Mouse (Mus musculus) common myeloid progenitor, adult 5-6 weeks (primary cell): ENCODE measurements around the gene Gm7029. TPM values are rescaled to one million over a fixed set of nuclear protein-coding genes. Genes with fewer than 3 reads are reported as not detected.
A peak's percentile ranks its signal among the peaks of the same experiment; 100 is the strongest.

ENCODE experiments used
- ATAC-seq: replicated peaks from 2 replicates; pipeline ENCODE4 v1.8.0; 2016; ENCODE audit warnings: low read depth, mild to moderate bottlenecking, moderate TSS enrichment, inconsistent platforms; ENCODE audit not compliant: poor library complexity, severe bottlenecking
- total RNA-seq: library from RNA; stranded (forward); fragments of 200-1000, 187-1606 nt; gene quantifications from 2 replicates; pipeline ENCODE4 v1.2.3, GENCODE M21; 2017

Gm7029 gene
- total RNA-seq, 1 experiment from 2014 or later: not detected

DNA sequence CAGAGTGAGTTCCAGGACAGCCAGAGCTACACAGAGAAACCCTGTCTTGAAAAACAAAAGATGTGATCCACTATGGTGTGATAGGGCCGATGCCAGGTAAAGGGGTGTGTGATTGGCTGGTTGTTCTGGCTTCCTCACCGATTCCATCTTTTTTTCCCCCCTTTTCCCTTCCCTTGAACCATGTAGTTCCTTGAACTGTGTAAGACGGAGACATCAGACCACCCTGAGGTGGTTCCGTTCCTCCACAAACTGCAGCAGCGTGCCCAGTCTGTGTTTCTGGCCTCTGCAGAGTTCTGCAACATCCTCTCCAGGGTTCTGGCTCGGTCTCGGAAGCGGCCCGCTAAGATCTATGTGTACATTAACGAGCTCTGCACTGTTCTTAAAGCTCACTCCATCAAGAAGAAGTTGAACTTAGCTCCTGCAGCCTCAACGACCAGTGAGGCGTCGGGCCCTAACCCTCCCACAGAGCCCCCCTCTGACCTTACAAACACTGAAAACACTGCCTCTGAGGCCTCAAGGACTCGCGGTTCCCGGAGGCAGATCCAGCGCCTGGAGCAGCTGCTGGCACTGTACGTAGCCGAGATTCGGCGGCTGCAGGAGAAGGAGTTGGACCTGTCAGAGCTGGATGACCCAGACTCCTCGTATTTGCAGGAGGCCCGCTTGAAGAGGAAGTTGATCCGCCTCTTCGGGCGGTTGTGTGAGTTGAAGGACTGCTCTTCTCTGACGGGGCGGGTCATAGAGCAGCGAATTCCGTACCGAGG is 37.6 kb downstream of the Gm7029 start:
- ATAC-seq: no peak

DNA sequence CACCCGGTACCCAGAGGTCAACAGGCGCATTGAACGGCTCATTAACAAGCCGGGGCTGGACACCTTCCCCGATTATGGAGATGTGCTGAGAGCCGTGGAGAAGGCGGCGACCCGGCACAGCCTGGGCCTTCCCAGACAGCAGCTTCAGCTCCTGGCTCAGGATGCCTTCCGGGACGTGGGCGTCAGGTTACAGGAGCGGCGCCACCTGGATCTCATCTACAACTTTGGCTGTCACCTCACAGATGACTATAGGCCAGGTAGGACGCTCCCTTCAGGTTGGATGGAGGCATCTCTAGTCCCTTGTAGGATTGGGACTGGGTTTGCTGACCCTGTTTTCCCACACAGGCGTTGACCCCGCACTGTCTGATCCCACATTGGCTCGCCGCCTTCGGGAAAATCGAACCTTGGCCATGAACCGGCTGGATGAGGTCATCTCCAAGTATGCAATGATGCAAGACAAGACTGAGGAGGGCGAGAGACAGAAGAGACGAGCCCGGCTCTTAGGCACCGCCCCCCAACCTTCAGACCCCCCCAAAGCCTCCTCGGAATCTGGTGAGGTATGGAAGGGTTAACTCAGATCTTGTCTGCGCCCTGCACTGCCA is 38.3 kb downstream of the Gm7029 start:
- no peak for ATAC-seq

DNA sequence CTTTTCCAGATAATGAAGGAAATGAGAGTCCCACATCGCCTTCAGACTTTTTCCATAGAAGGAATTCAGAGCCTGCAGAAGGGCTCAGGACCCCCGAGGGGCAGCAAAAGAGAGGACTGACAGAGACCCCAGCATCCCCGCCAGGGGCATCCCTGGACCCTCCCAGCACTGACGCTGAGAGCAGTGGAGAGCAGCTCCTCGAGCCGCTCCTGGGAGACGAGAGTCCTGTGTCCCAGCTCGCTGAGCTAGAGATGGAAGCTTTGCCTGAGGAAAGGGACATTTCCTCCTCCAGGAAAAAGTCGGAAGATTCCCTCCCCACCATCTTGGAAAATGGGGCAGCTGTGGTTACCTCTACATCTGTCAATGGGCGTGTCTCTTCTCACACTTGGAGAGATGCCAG is 39.6 kb downstream of the Gm7029 start:
- no peak for ATAC-seq

DNA sequence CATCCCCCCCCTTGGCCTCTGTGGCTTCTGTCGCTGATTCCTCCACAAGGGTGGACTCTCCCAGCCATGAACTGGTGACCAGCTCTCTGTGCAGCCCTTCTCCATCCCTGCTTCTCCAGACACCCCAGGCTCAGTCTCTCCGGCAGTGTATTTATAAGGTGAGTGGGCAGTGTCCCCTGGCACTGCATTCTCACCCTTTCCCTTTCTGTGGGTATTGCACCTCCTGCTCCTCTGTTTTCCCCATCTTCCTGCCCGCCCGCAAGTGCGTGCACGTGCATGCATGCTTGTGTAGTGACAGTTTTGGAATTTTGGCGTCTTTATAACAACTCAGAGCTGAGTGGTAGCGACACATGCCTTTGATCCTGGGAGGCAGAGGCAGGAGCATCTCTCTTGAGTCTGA is 40.3 kb downstream of the Gm7029 start:
- no peak for ATAC-seq

DNA sequence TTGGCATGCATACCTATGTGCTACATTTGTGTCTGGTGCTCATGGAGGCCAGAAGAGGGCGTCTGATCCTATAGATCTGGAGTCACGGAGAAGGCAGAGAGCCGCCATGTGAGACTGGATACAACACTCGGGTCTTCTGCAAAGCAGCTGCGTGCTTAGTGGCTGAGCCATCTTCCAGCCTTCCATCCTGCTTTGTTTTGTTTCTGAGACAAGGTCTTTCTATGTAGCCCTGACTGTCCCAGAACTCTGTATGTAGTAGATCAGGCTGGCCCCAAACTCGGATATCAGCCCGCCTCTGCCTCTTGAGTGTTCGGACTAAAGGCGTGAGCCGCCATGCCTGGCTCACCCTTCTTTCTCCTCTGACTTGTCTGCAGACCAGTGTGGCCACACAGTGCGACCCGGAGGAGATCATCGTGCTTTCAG is 41.3 kb downstream of the Gm7029 start:
- no peak for ATAC-seq

DNA sequence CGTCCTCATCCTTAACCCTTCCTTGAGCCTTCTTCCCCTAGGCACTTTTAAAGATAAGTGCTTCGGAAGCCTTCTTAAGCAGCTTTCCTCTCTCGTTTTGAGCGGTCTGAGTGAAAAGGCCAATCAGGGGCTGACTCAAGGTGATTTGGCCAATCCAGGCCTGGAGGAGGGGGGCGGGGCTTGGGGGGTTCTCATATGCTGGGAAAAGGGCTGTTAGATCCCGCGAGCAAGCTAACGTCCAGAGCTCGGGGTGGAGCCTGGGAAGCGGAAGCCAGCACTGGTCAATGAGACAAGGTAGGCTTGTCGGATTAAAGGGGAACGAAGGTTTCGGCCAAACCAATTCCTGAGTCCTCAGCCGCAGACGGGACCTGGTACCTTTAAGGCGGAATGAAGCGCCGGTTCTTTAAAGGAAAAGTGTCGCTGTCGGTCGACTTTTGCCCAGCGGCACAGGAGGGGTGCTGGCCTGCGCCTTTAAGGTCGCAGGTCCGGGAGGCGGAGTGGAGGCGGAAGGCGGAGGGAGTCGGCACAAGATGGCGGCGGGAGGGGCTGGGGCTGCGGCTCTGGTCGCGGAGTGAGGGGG is 42.1 kb downstream of the Gm7029 start, which contains the start of the genes Tapbp and Zbtb22:
Gene Tapbp (plus strand): TSS at position 229 of the 580 bp plus-strand sequence.
Gene Zbtb22 (plus strand): TSS at position 234 of the 580 bp plus-strand sequence.
- peak; percentile 70 for ATAC-seq

DNA sequence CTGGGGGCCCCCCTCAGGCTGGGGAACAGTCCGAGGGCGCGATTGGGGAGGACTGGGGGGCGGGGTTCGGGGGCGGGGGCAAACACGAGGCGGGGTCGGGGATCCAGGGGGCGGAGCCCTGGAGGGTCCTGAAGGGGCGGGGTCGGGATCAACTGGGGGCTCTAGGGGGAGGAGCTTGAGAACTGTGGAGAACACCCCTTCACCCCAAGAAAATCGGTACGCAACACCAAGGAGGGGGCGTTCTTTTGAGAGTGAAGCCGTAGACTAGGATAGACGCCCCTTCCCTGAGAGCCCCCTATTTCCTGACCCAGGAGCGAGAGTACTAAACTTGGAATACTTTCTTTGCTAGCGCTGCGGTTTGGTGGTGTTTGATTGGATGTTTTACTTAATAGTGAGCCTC is 42.7 kb downstream of the Gm7029 start:
- ATAC-seq: no peak

DNA sequence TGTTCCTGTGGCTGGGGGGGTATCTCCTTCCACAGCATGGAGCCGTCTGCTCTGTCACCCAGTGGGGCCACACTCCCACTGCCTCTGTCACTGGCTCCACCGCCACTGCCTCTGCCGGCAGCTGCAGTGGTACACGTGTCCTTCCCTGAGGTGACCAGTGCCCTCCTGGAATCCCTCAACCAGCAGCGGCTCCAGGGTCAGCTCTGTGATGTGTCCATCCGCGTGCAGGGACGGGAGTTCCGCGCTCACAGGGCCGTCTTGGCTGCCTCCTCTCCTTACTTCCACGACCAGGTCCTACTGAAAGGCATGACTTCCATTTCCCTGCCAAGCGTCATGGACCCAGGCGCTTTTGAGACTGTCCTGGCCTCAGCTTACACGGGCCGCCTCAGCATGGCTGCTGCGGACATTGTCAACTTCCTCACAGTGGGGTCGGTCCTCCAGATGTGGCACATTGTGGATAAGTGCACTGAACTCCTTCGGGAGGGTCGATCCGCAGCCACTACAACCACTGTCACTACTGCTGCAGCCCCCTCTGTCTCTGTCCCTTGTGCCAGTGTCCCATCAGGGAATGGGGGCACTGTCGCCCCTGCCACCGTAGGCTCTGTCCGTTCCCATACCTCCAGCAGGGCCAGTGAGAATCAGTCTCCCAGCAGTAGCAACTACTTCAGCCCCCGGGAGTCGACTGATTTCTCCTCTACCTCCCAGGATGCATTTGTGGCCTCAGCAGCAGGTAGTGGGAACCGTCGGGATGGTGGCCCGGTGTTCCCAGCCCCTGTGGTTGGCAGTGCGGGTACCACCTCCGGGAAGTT is 43.4 kb downstream of the Gm7029 start:
- ATAC-seq: no peak

DNA sequence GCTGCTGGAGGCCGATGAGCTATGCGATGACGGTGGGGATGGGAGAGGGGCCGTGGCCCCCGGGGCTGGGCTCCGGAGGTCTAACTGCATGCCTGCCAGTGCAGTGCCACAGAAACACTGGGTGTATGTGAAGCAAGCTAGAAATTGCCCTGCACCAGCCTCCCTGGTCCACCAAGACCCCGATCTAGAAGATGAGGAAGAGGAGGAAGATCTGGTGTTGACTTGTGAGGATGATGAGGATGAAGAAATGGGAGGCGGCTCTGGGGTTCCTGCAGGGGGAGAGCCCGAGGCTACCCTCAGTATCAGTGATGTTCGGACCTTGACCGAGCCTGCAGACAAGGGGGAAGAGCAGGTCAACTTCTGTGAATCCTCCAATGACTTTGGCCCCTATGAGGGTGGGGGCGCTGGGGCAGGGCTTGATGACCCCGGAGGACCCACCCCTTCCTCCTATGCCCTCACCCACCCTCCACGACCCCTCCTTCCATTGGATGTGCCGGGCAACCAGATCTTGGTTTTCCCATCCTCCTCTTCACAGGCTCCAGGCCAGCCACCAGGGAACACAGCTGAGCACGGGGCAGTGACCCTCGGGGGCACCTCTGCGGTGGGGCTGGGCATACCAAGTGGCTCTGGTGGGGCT is 44.1 kb downstream of the Gm7029 start:
- no peak for ATAC-seq

DNA sequence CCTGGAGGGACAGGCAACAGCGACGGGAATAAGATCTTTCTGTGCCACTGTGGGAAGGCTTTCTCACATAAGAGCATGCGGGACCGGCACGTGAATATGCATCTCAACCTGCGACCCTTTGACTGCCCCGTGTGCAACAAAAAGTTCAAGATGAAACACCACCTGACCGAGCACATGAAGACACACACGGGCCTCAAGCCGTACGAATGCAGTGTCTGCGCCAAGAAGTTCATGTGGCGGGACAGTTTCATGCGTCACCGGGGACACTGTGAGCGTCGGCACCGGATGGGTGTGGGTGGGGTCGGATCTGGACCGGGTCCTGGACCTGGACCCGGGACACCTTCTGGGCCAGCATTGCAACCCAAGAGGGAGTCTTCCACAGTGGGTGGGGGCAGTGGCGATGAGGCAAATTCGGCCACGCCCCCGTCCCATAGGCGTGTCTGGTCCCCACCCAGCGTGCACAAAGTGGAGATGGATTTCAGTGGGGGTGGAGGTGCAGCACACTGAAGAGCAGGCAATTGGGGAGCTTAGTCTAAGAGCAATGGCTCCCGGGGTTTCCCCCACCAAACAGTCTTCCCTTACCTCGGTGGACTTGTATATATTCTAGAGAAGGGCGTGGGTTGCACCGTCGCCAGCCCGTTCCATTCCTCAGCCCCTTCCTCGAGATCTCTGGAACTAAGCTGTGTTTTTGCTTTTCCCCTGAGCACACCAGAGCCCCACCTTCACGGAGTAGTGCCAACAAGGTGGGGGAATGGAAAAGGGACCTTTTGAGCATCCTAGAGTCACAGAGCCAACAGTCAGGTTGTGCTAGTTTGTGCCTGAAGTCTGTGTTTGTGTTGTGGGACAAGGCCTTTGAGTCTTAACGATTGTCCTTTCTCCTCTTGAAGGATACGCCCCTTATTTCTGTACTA is 44.9 kb downstream of the Gm7029 start:
- ATAC-seq: no peak

DNA sequence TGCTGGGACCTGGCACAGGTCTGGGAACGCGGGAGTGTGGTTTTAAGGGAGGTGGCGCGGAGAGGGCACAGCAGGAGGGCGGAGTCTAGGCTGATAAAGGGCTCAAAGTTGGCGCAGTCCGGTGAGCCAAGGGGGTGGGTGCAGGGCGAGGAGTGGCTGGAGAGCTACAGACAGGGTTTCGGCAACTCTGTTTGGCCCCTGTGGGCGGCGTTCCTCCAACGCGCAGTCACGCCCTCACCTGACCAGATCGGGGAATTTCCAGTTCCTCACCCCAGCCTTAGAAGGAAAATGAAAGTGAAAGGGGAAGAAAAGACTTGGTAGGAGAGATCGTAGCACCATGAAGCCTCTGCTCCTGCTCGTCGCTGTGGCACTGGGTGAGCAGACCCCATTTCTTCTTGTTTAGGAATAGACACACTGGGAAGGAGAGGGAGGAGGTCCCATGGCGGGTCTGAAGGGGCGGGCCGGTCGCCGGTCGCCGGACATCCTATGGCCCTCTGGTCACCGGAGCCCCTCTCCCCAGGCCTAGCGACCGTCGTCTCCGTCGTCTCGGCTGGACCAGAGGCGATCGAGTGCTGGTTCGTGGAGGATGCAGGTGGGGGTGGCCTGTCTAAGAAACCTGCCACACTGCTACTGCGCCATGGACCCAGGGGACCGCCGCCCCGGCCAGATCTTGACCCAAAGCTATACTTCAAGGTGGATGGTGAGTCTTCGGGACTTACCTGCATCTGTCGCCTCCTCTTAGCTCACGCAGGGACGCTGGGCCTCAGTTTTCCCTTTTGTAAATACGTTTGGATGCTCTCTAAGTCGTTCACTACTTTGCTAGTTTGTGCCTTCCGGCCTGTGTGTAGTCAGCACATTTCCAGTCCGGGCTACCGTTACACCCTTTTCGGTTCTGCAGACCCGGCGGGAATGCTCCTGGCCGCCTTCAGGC is 46.0 kb downstream of the Gm7029 start:
- ATAC-seq: peak; percentile 58

DNA sequence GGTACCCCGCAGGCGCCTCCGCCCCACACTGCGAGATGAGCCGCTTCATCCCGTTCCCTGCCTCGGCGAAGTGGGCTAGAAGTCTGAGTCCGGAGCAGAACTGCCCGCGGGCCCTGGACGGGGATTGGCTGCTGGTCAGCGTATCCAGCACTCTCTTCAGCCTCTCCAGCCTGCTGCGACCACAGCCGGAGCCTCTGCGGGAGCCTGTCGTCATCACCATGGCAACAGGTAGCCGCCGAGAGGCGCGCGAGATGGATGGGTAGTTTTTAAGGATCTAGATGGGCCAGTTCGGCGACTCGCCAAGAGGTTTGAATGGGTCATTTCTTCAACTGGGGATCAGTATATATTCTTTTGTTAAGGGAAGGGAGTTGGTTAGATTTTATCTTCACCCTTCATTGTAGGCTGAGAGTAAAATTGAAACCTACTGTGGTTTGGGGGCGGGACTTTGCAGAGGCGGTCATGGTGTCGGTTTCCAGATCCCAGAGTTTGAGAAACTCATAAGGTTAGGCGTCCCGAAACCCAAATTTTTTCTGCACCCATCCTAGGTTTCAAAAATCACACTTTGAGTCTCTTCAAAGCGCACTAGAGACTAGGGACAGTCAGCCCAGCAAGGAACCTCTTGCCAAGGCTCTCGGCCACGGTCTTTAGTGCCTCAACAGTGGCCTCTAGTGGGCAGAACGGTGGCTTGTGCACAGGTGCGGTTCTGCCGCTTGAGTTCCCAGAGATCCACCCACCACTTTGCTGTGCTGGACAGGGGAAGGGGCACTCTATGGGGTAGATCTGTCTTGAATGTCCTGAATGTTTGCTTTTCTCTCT is 46.9 kb downstream of the Gm7029 start:
- peak; percentile 29 for ATAC-seq

DNA sequence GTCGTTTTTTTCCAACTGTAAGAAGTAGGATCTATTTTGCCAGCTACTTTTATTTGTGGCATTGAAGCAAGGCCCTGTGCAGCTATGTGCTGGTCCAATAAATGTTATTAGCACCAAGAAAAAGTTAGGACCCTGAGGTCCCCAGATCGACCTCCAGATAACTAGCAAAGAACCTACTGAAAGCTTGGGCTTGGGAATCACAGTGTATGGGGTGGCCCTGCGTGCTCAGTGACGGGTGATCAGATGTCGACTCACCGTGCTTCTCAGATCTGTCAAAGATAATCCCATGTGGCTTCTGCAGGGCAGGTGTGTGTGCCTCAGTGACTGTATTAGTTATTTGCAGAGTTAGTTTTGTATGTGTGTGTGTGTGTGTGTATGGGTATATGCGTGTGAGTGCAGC is 47.7 kb downstream of the Gm7029 start:
- no peak for ATAC-seq
